Mouse (Mus musculus): ENCODE measurements at regions not wholly inside any gene's neighbourhood (a gene's known extent, or its start where the extent isn't known, plus 50 kb on each side); places are given as distances from the start of the nearest gene placed in this dataset.

DNA sequence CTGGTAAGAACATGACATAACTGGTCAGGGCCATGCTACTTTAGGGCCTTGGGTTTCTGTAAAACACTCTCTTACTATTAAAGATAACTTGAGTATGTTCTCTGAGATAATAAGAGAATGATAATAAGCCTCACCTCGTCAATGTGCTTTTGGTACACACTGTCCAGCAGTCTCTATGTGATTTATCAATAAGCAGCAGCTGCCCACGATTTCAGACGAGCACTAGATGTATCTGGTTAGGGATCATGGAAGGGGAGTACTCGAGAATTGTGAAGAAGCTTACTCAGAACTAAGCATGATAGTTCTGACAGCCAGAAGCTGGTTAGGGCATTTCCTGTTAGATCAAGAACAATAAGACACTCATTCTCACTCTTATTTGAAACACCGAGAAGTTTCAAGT is 53.8 kb downstream of the Neurod6 start:
- DNase-seq (ENCODE audit: low spot score in 2 of 2), result no peak

DNA sequence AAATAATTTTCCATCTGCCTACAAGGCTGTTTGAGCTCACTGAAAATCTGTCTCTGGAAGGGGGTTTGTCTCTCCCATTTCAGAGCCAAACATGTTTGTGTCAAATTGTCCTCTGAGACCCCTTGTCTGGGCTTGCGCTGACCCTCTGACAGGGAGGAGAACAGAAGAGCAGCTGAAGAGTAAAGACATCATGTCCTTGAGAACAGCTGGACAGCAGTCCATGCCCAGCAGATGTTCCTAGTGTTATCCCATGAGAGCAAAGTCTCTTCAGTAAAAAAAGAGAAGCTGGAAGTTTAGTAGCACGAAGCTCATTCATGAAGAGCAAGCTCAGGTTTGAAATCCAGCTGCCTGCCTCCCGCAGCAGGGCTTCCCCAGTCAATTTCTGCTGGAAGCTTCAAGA is 60.7 kb downstream of the Neurod6 start:
- peak; percentile 8 to 53 for DNase-seq (ENCODE audit: low spot score in 2 of 2)

GRCm38 (mm10) chr6:55617922-55618481 is 63.1 kb downstream of the Neurod6 start:
- DNase-seq (ENCODE audit: low spot score in 2 of 2), result peak; percentile 35 to 36

- no peak for DNase-seq (ENCODE audit: low spot score in 2 of 2)
These were observed 70.7 kb downstream of the Neurod6 start for GRCm38 (mm10) chr6:55610395-55610794.

DNA sequence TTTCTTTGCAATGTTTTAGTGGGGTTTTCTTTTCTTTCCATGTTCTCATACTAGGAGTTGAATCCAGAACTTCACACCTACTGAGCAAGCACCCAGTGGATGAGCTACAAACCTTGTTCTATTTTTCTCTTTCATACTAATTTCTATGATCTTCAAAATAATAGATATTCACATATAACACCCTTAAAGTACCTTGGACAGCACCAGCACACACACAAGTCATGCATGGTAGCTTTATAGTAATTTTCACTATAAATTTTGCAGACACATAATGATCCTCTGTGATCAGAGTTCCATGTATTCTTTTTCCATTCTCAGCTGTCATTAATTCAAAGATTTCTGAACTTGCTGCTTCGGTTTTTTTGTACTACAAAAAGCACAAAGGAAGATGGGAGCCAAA is 71.1 kb downstream of the Neurod6 start:
- no peak for DNase-seq (ENCODE audit: low spot score in 2 of 2)

GRCm38 (mm10) chr6:55609053-55609452 is 72.0 kb downstream of the Neurod6 start:
- no peak for DNase-seq (ENCODE audit: low spot score in 2 of 2)

DNA sequence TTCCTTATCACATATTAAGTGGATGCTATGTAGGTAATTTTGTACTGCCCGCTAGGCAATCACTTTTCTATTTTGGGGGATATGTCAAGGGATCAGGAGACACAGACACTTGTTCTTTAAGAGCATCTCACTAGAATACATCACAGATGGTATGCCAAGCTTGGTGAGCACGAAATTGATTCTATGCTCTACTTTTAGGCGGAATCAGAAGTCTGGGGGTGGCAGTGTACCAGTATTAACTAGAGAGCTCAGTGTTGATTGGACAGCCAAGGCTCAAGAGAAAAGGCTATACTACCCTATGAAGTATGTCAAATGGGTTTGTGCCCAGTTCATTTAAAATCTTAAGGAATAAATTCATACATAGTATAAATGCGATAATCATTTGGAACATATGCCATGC is 84.0 kb downstream of the Neurod6 start:
- DNase-seq (ENCODE audit: low spot score in 2 of 2), result no peak

GRCm38 (mm10) chr6:55592126-55592525 is 88.9 kb downstream of the Neurod6 start:
- no peak for DNase-seq (ENCODE audit: low spot score in 2 of 2)

GRCm38 (mm10) chr6:55581106-55581505 is 100.0 kb downstream of the Neurod6 start:
- DNase-seq (ENCODE audit: low spot score in 2 of 2), result no peak

- DNase-seq (ENCODE audit: low spot score in 2 of 2), result no peak
These were observed 101.0 kb downstream of the Neurod6 start for GRCm38 (mm10) chr6:55580036-55580435.

GRCm38 (mm10) chr6:55579611-55580010 is 101.5 kb downstream of the Neurod6 start:
- no peak for DNase-seq (ENCODE audit: low spot score in 2 of 2)

DNA sequence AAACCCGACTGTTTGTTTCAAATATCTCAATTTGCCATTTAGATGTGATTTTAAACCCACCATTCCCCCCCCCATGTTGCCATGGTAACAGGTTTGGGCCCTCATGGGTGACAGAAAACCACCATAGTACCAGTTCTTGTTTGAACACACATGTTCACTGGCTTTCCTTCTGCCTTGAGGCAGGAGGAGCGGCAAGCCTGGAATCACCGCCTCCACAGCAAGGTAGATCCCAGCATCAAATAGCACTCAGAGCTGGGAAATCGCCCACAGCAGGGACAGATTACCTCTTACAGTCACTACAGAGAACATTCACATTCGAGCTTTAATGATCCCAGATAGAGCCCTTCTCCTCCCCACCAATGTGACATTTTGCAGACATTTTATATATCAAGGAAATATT is 102.0 kb downstream of the Neurod6 start:
- DNase-seq (ENCODE audit: low spot score in 2 of 2), result no peak

DNA sequence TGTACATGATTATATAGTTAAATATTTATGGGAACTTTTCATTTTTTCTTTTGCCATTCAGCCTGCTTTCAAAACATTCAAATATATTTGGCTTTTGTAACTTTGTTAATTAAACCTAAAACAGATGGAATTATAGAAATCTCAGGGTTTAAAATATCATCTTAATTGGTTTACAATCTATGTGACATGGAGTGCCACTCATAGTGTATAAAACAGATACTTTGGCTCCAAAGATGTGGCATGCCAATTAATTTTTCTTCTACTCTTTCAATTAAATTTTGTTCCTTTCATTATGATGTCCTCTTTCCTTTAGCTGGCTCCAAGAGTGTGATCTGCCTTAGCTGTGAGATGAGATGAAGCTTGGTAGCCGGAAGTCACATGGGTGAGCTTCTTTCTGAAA is 103.0 kb downstream of the Neurod6 start:
- DNase-seq (ENCODE audit: low spot score in 2 of 2), result no peak

- DNase-seq (ENCODE audit: low spot score in 2 of 2), result no peak
These were observed 113.5 kb downstream of the Neurod6 start for GRCm38 (mm10) chr6:55567521-55567920.

- DNase-seq (ENCODE audit: low spot score in 2 of 2), result no peak
These were observed 113.8 kb downstream of the Adcyap1r1 start for GRCm38 (mm10) chr6:55565260-55566209.

DNA sequence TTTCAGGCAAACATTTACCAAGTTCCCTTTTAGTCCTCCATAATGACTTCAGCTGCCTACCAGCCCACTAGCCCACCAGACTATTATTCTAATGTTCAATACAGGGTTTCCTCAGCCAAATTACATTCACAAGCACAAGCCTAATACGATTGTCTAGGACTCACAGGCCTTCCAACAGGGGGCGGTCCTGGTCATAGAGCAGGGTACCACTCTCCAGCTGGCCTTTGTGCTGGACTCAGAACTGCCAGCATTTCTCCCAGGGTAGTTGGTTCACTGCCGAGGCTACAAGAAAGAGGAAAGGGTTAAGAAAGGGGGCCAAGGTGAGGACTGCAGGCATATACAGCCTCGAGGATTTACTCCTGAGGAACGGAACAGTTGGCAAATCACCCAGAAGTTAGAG is 108.8 kb downstream of the Adcyap1r1 start:
- DNase-seq (ENCODE audit: low spot score in 2 of 2), result no peak

DNA sequence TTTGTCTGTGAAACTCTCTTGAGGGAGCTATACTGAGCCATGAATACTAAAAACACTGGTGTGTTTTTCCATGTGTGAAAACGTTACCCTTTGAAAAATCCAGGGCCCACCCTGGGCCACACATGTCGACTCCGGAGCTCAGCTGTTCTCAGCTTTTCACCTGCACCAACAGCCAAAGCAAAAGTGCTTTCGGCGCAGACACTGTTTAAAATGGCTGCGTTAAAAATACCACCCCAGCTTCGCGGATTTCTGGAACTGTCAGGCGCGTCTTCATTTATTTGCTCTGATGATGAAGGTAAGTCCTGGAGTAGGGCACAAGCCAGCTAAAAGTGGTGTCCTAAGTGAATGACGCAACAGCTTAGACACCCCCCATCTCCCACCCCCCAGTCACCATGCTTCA is 108.0 kb downstream of the Adcyap1r1 start:
- DNase-seq (ENCODE audit: low spot score in 2 of 2), result no peak
